Comparison of ENCODE assay signal across 31 mouse cellular contexts in the genomic region with DNA sequence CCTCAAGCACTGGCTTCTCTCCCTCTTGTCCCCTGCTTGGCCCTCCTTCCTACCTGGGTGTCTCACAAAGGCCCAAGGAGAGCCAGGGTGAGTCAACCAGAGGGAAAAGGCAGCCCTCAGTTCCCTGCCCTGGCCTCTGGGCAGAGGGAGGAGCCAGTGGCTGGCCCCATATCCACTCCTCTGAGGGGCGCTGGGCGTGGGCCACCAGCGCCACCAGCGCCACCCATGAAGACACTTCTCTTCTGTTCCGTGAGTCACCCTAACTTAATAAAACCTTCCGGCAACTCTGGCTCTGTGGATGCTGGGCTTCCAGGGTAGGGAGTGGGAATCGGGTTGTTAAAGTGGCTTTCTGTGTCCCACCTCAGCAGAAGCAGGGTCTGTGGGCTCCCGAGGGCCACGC. TPM values are rescaled to one million over a fixed set of nuclear protein-coding genes. Genes with fewer than 3 reads are reported as not detected.
DNase-seq lines count a peak whose midpoint lies in the region; ATAC-seq and TF ChIP-seq lines count a peak whose summit lies in the region.
"Had no signal": no experiment of that assay in that cellular context is flagged by ENCODE, and none has a peak within 500 bp of the region (broad histone marks: within the 10 kb centered on the region; RNA-seq: fewer than 3 reads in every experiment).

No protein-coding gene starts in this region.

- H3K4me2 ChIP-seq in intestine, embryonic 16.5 days (ENCODE audit: low read depth, low read length): no peak overlapping the region
- no peak overlapping the region for H3K4me2 ChIP-seq in stomach, postnatal 0 days (replicated peaks; ENCODE audit: low read depth)
- H3K4me2 ChIP-seq: embryonic facial prominence, embryonic 13.5 days; forebrain, embryonic 13.5 days; heart, embryonic 12.5 days; heart, embryonic 15.5 days; hindbrain, embryonic 13.5 days had no signal

- 75% methylated on average over 9 of the region's 9 CpGs for WGBS in intestine, embryonic 16.5 days
- 74% methylated on average over 9 of the region's 9 CpGs for WGBS in stomach, postnatal 0 days

- no peaks in the 10 kb centered on the region for H3K27me3 ChIP-seq in intestine, embryonic 16.5 days (replicated peaks; ENCODE audit: control insufficient read depth, insufficient read depth, low read length)
- H3K27me3 ChIP-seq in stomach, postnatal 0 days (ENCODE audit: control insufficient read depth, insufficient read depth, low read length): no peaks in the 10 kb centered on the region
- H3K27me3 ChIP-seq: CH12.LX; embryonic facial prominence, embryonic 13.5 days; forebrain, embryonic 13.5 days; heart, embryonic 12.5 days; heart, embryonic 15.5 days; hindbrain, embryonic 13.5 days had no signal

- H3K4me3 ChIP-seq in intestine, embryonic 16.5 days (ENCODE audit: low read length): no peak overlapping the region
- H3K4me3 ChIP-seq in stomach, postnatal 0 days (ENCODE audit: low read depth, low read length): no peak overlapping the region
- H3K4me3 ChIP-seq: embryonic facial prominence, embryonic 10.5 days; embryonic facial prominence, embryonic 13.5 days; erythroblast, embryonic 14.5 days; forebrain, embryonic 10.5 days; forebrain, embryonic 13.5 days; gastrocnemius, adult 2 months; heart, embryonic 12.5 days; heart, embryonic 15.5 days; hindbrain, embryonic 10.5 days; hindbrain, embryonic 13.5 days had no signal

- peaks cover 13% of the 10 kb centered on the region for H3K36me3 ChIP-seq in intestine, embryonic 16.5 days (ENCODE audit: control insufficient read depth, insufficient read depth, low read length)
- peaks cover 29% of the 10 kb centered on the region for H3K36me3 ChIP-seq in stomach, postnatal 0 days (ENCODE audit: control insufficient read depth, insufficient read depth, low read length)

- no peak for TF ChIP-seq CTCF in stomach, postnatal 0 days (IDR thresholded peaks at IDR 0.05; ENCODE audit: low read depth)

- H3K27ac ChIP-seq in intestine, embryonic 16.5 days (ENCODE audit: low read length): no peak overlapping the region
- H3K27ac ChIP-seq in stomach, postnatal 0 days (replicated peaks): 0 out of 2 replicates have a peak overlapping the region, but pooled peaks have one; percentile 56
- H3K27ac ChIP-seq: embryonic facial prominence, embryonic 10.5 days; embryonic facial prominence, embryonic 13.5 days; forebrain, embryonic 10.5 days; forebrain, embryonic 13.5 days; gastrocnemius, adult 2 months; heart, embryonic 15.5 days; hindbrain, embryonic 10.5 days; hindbrain, embryonic 13.5 days had no signal

- peak; percentile 42 for DNase-seq in adrenal gland, postnatal 14 days
- no peak for DNase-seq in adrenal gland, adult 2 months
- peak; percentile 73 for DNase-seq in 3134 (ENCODE audit: extremely low read depth, insufficient read length, low spot score)
- DNase-seq in stomach, postnatal 0 days (ENCODE audit: low spot score): no peak
- DNase-seq in lung, adult 18-20 months: no peak
- no peak for DNase-seq in embryo, embryonic 10 days (ENCODE audit: low spot score)
- DNase-seq: B cell, adult 2 months; cerebellum, adult 11 months; cerebellum, adult 2 months; cerebellum, adult 9-11 months; cerebellum, postnatal 25 days; embryo, embryonic 11 days; forebrain, postnatal 0 days; gastrocnemius, adult 2 months; gastrocnemius, postnatal 25 days; heart, adult 18-20 months; heart, postnatal 10 days; heart, postnatal 36 days had no signal

- ATAC-seq in intestine, embryonic 16.5 days: peak; percentile 33; the same call in 1 of the 2 replicates
- peak; percentile 50; the same call in 1 of the 2 replicates for ATAC-seq in stomach, postnatal 0 days (ENCODE audit: low FRiP score, low TSS enrichment)
- ATAC-seq: activated CD4-positive, CD25-positive, alpha-beta regulatory T cell, adult 4 months; forebrain, embryonic 13.5 days; forebrain, postnatal 0 days; hindbrain, embryonic 16.5 days had no signal

- no peaks in the 10 kb centered on the region for H3K4me1 ChIP-seq in intestine, embryonic 16.5 days (ENCODE audit: control insufficient read depth, insufficient read depth, low read length)
- no peaks in the 10 kb centered on the region for H3K4me1 ChIP-seq in stomach, postnatal 0 days (replicated peaks; ENCODE audit: control insufficient read depth, insufficient read depth)
- H3K4me1 ChIP-seq: embryonic facial prominence, embryonic 13.5 days; forebrain, embryonic 13.5 days had no signal

- H3K9me3 ChIP-seq in intestine, embryonic 16.5 days (ENCODE audit: control insufficient read depth, low read length): no peaks in the 10 kb centered on the region
- no peaks in the 10 kb centered on the region for H3K9me3 ChIP-seq in stomach, postnatal 0 days (ENCODE audit: control insufficient read depth, low read length)
- H3K9me3 ChIP-seq: embryonic facial prominence, embryonic 10.5 days; embryonic facial prominence, embryonic 13.5 days; forebrain, embryonic 10.5 days; forebrain, embryonic 13.5 days; heart, embryonic 12.5 days; heart, embryonic 15.5 days; hindbrain, embryonic 10.5 days; hindbrain, embryonic 13.5 days had no signal

- no peak for TF ChIP-seq EP300 in stomach, postnatal 0 days (optimal IDR thresholded peaks at IDR 0.05)

- H3K9ac ChIP-seq in intestine, embryonic 16.5 days (ENCODE audit: low read depth, low read length): no peak overlapping the region
- H3K9ac ChIP-seq in stomach, postnatal 0 days (ENCODE audit: low read length): no peak overlapping the region
- H3K9ac ChIP-seq: embryonic facial prominence, embryonic 13.5 days; forebrain, embryonic 13.5 days; forebrain, postnatal 0 days; heart, embryonic 12.5 days; heart, embryonic 15.5 days; hindbrain, embryonic 13.5 days had no signal

RNA-seq across cellular contexts. Expression of gene H1f0, which starts 22.7 kb away (rescaled TPM):
- total RNA-seq in adrenal gland, postnatal 14 days (2021): 162 and 178 TPM in 2 replicates
- total RNA-seq in adrenal gland, adult 2 months (2021): 100 to 1,000 TPM in 1 of 2 experiments, 10 to 100 TPM in 1; 94.6 to 204 TPM
- 109 and 135 TPM in 2 replicates for polyA plus RNA-seq in adrenal gland, adult 2 months (2012; rRNA removed)
- 438 and 456 TPM in 2 replicates for polyA plus RNA-seq in intestine, embryonic 16.5 days (2015; fragmentation: Nextera tagmentation; extraction: Ambion mirVana)
- 285 and 309 TPM in 2 replicates for polyA plus RNA-seq in stomach, postnatal 0 days (2015; fragmentation: Nextera tagmentation; extraction: Ambion mirVana)

RNA-seq across cellular contexts. Expression of gene Galr3, which starts 36.1 kb away (rescaled TPM):
- 0.41 and 0.78 TPM in 2 replicates for total RNA-seq in adrenal gland, postnatal 14 days (2021)
- total RNA-seq in adrenal gland, adult 2 months (2021): under 1 TPM in 1 of 2 experiments, not detected in 1; 0.28 TPM
- 1.4 and 4.2 TPM in 2 replicates for polyA plus RNA-seq in adrenal gland, adult 2 months (2012; rRNA removed)
- polyA plus RNA-seq in intestine, embryonic 16.5 days (2015; fragmentation: Nextera tagmentation; extraction: Ambion mirVana): 1.8 and 2.3 TPM in 2 replicates
- polyA plus RNA-seq in stomach, postnatal 0 days (2015; fragmentation: Nextera tagmentation; extraction: Ambion mirVana): 0.31 and 0.34 TPM in 2 replicates
- total RNA-seq: gastrocnemius, adult 2 months; gastrocnemius, postnatal 25 days; heart, adult 18-20 months; heart, postnatal 10 days; heart, postnatal 36 days had no signal
- polyA plus RNA-seq: activated CD4-positive, CD25-positive, alpha-beta regulatory T cell, adult 4 months; embryonic facial prominence, embryonic 10.5 days; embryonic facial prominence, embryonic 13.5 days; erythroblast, embryonic 14.5 days; forebrain, embryonic 10.5 days; forebrain, embryonic 13.5 days; heart, embryonic 12.5 days; heart, embryonic 15.5 days; hindbrain, embryonic 10.5 days; hindbrain, embryonic 13.5 days had no signal

RNA-seq across cellular contexts. Expression of gene Ankrd54, which starts 57.1 kb away (rescaled TPM):
- total RNA-seq in adrenal gland, postnatal 14 days (2021): 23.3 and 24.1 TPM in 2 replicates
- 10 to 100 TPM; 20.1 to 27.2 TPM for total RNA-seq in adrenal gland, adult 2 months (2021)
- 91.9 and 101 TPM in 2 replicates for polyA plus RNA-seq in adrenal gland, adult 2 months (2012; rRNA removed)
- polyA plus RNA-seq in intestine, embryonic 16.5 days (2015; fragmentation: Nextera tagmentation; extraction: Ambion mirVana): 56.4 and 57.5 TPM in 2 replicates
- 27.1 and 28.0 TPM in 2 replicates for polyA plus RNA-seq in stomach, postnatal 0 days (2015; fragmentation: Nextera tagmentation; extraction: Ambion mirVana)

RNA-seq across cellular contexts. Expression of gene Triobp, which starts 58.1 kb away (rescaled TPM):
- total RNA-seq in adrenal gland, postnatal 14 days (2021): 82.2 and 85.0 TPM in 2 replicates
- 100 to 1,000 TPM in 1 of 2 experiments, 10 to 100 TPM in 1; 93.7 to 129 TPM for total RNA-seq in adrenal gland, adult 2 months (2021)
- polyA plus RNA-seq in adrenal gland, adult 2 months (2012; rRNA removed): 101 and 134 TPM in 2 replicates
- polyA plus RNA-seq in intestine, embryonic 16.5 days (2015; fragmentation: Nextera tagmentation; extraction: Ambion mirVana): 54.3 and 58.7 TPM in 2 replicates
- polyA plus RNA-seq in stomach, postnatal 0 days (2015; fragmentation: Nextera tagmentation; extraction: Ambion mirVana): 22.4 and 30.6 TPM in 2 replicates

Comparison
In these comparisons a context has a peak if more than half of its experiments do, and no peak if none do; other contexts are left out.
1. DNase-seq: peak in adrenal gland, postnatal 14 days (single experiment) and 3134 (single experiment); none in adrenal gland, adult 2 months (single experiment), stomach, postnatal 0 days (single experiment), lung, adult 18-20 months (0 of 2) and embryo, embryonic 10 days (single experiment).